Mouse (Mus musculus) liver, adult 2 months (tissue): Measurements from ENCODE around the gene Chd6.

Source experiments
- CTCF ChIP-seq: fragments of 200-500 bp; IDR thresholded peaks from 2 replicates; pipeline ENCODE4 v1.5.1; 2011; ENCODE audit warnings: low read depth, low read length, control low read depth
- POLR2A ChIP-seq: fragments of 200-500 bp; IDR thresholded peaks from 2 replicates; pipeline ENCODE4 v1.6.1; 2011; ENCODE audit warnings: low read length, control low read depth; ENCODE audit not compliant: insufficient read depth; ENCODE audit errors: extremely low read depth

DNA sequence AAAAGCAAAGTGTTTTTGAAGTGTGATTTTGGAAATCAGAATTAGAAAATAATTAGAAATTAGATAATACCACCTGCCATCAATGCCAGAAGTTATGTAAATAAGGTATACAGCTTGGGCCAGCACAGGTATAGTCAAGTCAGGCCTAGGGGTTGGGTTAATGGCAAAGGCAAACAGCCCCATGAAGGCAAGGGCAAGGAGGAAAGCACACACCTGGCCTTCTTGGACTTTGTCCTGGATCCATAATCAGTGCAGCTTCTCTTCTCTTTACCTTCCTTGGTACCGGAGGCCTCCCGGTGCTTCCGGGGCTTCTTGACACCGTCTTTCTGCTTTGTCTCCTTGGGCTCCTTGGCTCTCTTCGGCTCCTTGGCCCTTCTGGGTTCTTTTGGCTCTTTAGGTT is 56.7 kb downstream of the Chd6 start:
- TF ChIP-seq CTCF (no peak), POLR2A (no peak)
